Mouse (Mus musculus) heart, embryonic 16.5 days (tissue): ENCODE measurements around the gene Olfr1340. TPM values are rescaled to one million over a fixed set of nuclear protein-coding genes. Genes with fewer than 3 reads are reported as not detected.

Source experiments
- ATAC-seq: fragments of 200-750 bp; cut with Nextera tagmentation; replicated peaks from 2 replicates; pipeline ENCODE4 v1.8.0; 2017; ENCODE audit warnings: moderate number of reproducible peaks; ENCODE audit not compliant: insufficient read depth, low FRiP score; ENCODE audit errors: extremely low read depth
- H3K27ac ChIP-seq: fragments of 300-500 bp; sonication (generic); 2 replicates; pipeline ENCODE4 v1.5.1; 2014; ENCODE audit warnings: mild to moderate bottlenecking, low read length, control low read depth, moderate library complexity
- H3K27me3 ChIP-seq: fragments of 300-500 bp; sonication (generic); 2 replicates; pipeline ENCODE4 v1.6.1; 2014; ENCODE audit warnings: low read length, mixed read lengths; ENCODE audit not compliant: control insufficient read depth, insufficient read depth
- H3K36me3 ChIP-seq: fragments of 300-500 bp; sonication (generic); 2 replicates; pipeline ENCODE4 v1.6.1; 2014; ENCODE audit not compliant: control insufficient read depth, insufficient read depth
- H3K4me1 ChIP-seq: fragments of 300-500 bp; sonication (generic); 2 replicates; pipeline ENCODE4 v1.6.1; 2014; ENCODE audit warnings: low read length, mixed read lengths; ENCODE audit not compliant: control insufficient read depth, insufficient read depth
- H3K4me2 ChIP-seq: fragments of 300-500 bp; sonication (generic); 2 replicates; pipeline ENCODE4 v1.6.1; 2014; ENCODE audit warnings: low read depth, mild to moderate bottlenecking, control low read depth, low read length
- H3K4me3 ChIP-seq: fragments of 300-500 bp; sonication (generic); 2 replicates; pipeline ENCODE4 v1.5.1; 2014; ENCODE audit warnings: mild to moderate bottlenecking, control low read depth, low read length
- H3K9ac ChIP-seq: fragments of 300-500 bp; sonication (generic); 2 replicates; pipeline ENCODE4 v1.6.1; 2014; ENCODE audit warnings: low read length, control low read depth
- H3K9me3 ChIP-seq: fragments of 300-500 bp; sonication (generic); replicated peaks from 2 replicates; pipeline ENCODE4 v1.6.1; 2016; ENCODE audit warnings: low read length; ENCODE audit not compliant: control insufficient read depth
- WGBS: fragments of 180-500 bp; shearing (Covaris S2); extraction: QIAGEN DNeasy Blood & Tissue Kit; methylation state at CpG from one replicate; pipeline ENCODE4 v1.1.7; 2014; 5-methylcytosine and 5-hydroxymethylcytosine counted together
- polyA plus RNA-seq: library from polyadenylated mRNA; unstranded; fragments of >200 nt; fragmentation: Nextera tagmentation; extraction: Ambion mirVana; gene quantifications from 2 replicates; pipeline ENCODE4 v1.2.1, GENCODE M21; 2015

Olfr1340 gene
- polyA plus RNA-seq, 1 experiment from 2014 or later, result not detected

DNA sequence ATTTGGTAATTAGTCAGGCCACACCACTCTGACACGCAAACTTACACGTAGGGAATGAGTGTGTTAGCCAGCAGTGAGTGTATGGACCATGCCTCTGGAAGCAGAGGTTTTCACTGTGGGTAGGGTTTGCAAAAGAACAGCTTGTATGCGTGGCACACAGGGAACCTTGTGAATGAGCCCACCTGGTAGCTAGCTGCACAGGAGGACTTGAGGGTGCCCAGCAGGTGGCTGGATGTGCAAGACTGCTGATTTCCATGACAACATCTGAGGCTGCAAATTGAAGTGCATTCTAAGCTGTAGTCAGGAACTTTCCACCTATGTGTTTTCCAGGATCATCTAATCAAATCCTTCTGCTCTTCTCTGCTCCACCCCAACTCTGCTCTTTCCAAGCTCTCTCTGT lies 19.6 kb downstream of the Olfr1340 start:
- no peak for ATAC-seq
- Histone ChIP-seq H3K9me3 (no peaks in the 10 kb centered on the region), H3K4me3 (no peak overlapping the region), H3K27me3 (peaks cover 13% of the 10 kb centered on the region), H3K27ac (no peak overlapping the region), H3K9ac (no peak overlapping the region), H3K4me2 (no peak overlapping the region), H3K4me1 (no peaks in the 10 kb centered on the region), H3K36me3 (no peaks in the 10 kb centered on the region)
- 65% methylated on average over 3 of the region's 3 CpGs for WGBS

DNA sequence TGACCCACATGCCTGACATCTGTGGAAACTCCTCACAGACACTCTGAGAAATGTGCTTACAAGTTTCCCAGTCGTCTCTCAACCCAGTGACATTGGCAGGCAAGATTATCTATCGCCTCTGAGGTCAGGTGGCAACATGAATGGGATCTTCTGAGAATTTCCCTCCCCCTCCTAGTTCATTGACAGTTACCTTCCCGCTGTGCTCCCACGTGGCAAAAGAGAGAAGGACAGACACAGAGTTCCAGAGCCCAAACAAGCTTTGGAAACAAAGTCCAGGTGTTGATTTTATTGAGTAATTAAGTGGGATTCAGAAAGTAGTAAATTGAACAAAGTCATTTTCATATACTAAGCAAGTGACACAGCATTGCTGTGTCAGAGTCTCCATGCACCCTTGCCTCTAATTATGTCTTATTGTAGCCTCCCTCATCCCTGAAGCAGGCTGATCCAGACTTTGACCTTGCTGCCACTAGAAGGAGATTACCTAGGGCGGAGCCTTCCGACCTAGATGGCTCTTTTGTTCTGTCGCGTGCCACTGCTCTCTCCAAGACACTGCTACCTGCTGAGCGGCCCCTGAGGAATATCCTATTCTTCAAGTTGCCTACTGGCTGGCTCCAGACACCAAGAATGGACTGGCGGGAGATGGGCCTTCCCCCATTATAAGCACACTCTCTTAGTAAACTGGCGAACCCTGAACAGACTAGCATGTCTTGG lies 21.2 kb downstream of the Olfr1340 start:
- WGBS, result 6% methylated on average over 11 of the region's 11 CpGs
- H3K4me3 ChIP-seq, result no peak overlapping the region
- no peak for ATAC-seq
- H3K4me1 ChIP-seq, result no peaks in the 10 kb centered on the region
- no peak overlapping the region for H3K9ac ChIP-seq
- no peak overlapping the region for H3K27ac ChIP-seq
- no peaks in the 10 kb centered on the region for H3K36me3 ChIP-seq
- peaks cover 13% of the 10 kb centered on the region for H3K27me3 ChIP-seq
- no peak overlapping the region for H3K4me2 ChIP-seq
- H3K9me3 ChIP-seq, result peaks cover 1% of the 10 kb centered on the region; the same call in 1 of the 2 replicates

DNA sequence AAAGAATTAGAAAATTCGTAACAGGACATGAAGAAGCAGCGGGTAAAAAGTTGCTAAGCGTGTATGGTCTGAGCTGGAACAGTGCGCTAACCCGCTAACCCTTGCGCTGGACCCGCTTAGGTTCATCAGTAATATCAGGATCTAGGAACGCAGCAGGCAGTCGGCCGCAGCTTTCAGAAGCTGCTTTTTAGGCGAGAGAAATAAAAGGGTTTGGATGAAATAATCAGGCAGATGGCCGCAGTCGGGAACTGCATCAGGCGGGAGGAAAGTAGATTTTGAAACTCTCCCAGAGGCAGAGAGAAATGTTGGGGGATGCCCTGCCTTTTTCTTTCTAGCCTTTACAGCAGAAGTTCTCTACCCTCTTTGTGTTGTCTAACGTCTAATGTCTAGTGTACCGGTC lies 21.9 kb downstream of the Olfr1340 start:
- H3K4me1 ChIP-seq, result no peaks in the 10 kb centered on the region
- H3K27ac ChIP-seq, result no peak overlapping the region
- ATAC-seq, result no peak
- no peak overlapping the region for H3K4me3 ChIP-seq
- WGBS, result 8% methylated on average over 16 of the region's 16 CpGs
- H3K9ac ChIP-seq, result no peak overlapping the region
- no peaks in the 10 kb centered on the region for H3K36me3 ChIP-seq
- no peak overlapping the region for H3K4me2 ChIP-seq
- H3K27me3 ChIP-seq, result peaks cover 13% of the 10 kb centered on the region
- H3K9me3 ChIP-seq, result peaks cover 6% of the 10 kb centered on the region; the same call in 1 of the 2 replicates

DNA sequence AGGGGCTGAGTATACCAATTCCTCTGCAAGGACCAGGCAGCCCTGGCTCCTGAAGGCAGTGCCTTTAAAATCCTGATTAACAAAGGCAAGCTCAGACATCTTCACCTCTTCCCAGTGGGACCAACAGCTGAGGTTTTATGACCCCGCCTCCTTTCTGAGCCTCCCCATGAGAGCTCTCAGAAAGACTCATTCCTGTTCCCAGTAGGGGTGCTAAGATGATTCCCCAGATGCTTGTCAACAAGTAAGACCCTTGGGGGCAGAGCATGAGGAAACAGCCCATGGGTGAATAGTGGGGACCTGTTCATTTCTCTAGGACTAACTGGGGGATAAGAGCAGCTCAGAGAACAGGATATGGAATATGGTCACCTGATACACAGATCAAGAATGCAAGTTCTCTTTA lies 38.7 kb downstream of the Olfr1340 start, which contains the start of gene Olfr1338:
Olfr1338 (minus strand) TSS at position 101 of the 400 bp plus-strand sequence.
- no peak within 1 kb of the TSS for H3K4me3 ChIP-seq
- H3K9me3 ChIP-seq, result no peaks in the 10 kb centered on the region
- H3K27ac ChIP-seq, result no peak within 1 kb of the TSS
- no peak within 1 kb of the TSS for H3K4me2 ChIP-seq
- no peaks in the 10 kb centered on the region for H3K36me3 ChIP-seq
- no peak within 1 kb of the TSS for H3K9ac ChIP-seq
- 73% methylated on average over 1 of the region's 1 CpGs for WGBS
- no peaks in the 10 kb centered on the region for H3K4me1 ChIP-seq
- no peaks in the 10 kb centered on the region for H3K27me3 ChIP-seq
- ATAC-seq, result no peak

Other genes with a start within 250 kb of the Olfr1340 start
- gene Tie1, start 230.1 kb upstream of the Olfr1340 start, polyA plus RNA-seq, result 52.1 and 60.8 TPM in 2 replicates
- gene 2610528J11Rik, start 193.1 kb upstream of the Olfr1340 start, polyA plus RNA-seq, result 1.4 and 1.8 TPM in 2 replicates
- gene Tmem125, start 176.1 kb upstream of the Olfr1340 start, polyA plus RNA-seq, result 0.80 and 0.95 TPM in 2 replicates
- 0.33 and 0.54 TPM in 2 replicates for gene Cfap57, start 99.4 kb upstream of the Olfr1340 start, polyA plus RNA-seq
- gene Ebna1bp2, start 99.3 kb upstream of the Olfr1340 start, polyA plus RNA-seq, result 70.7 and 105 TPM in 2 replicates
- not detected in 2 replicates for gene Olfr62, start 61.2 kb upstream of the Olfr1340 start, polyA plus RNA-seq
- 0.05 TPM in 1 of 2 replicates, not detected in the other for gene Olfr1342, start 27.4 kb upstream of the Olfr1340 start, polyA plus RNA-seq
- gene Olfr1341, start 16.6 kb upstream of the Olfr1340 start, polyA plus RNA-seq, result not detected in 2 replicates
- not detected in 2 replicates for gene Olfr1339, start 12.0 kb downstream of the Olfr1340 start, polyA plus RNA-seq
- not detected in 2 replicates for gene Olfr1338, start 38.6 kb downstream of the Olfr1340 start, polyA plus RNA-seq
- gene Olfr1337, start 62.4 kb downstream of the Olfr1340 start, polyA plus RNA-seq, result not detected in 2 replicates
- not detected in 2 replicates for gene Olfr1335, start 89.8 kb downstream of the Olfr1340 start, polyA plus RNA-seq
- gene Olfr1333, start 116.1 kb downstream of the Olfr1340 start, polyA plus RNA-seq, result not detected in 2 replicates
- gene Olfr1331, start 144.5 kb downstream of the Olfr1340 start, polyA plus RNA-seq, result not detected in 2 replicates
- 0.09 and 0.22 TPM in 2 replicates for gene Olfr1330, start 168.5 kb downstream of the Olfr1340 start, polyA plus RNA-seq
- not detected in 2 replicates for gene Olfr1329, start 197.3 kb downstream of the Olfr1340 start, polyA plus RNA-seq
- gene Olfr1328, start 218.5 kb downstream of the Olfr1340 start, polyA plus RNA-seq, result not detected in 2 replicates
- gene Lao1, start 241.4 kb downstream of the Olfr1340 start, polyA plus RNA-seq, result not detected in 2 replicates